Mouse (Mus musculus): ENCODE results near the gene Atp13a5.

GRCm38 (mm10) chr16:29204875-29205274 lies 173.7 kb downstream of the Atp13a5 start:
- TF ChIP-seq GATA1 (IDR thresholded peaks at IDR 0.05; ENCODE audit: borderline replicate concordance, low read length), result no peak
- TF ChIP-seq FLI1 (IDR thresholded peaks at IDR 0.05; ENCODE audit: low read length), result no peak

Data from megakaryocyte, embryonic 14.5 days (primary cell).